Mouse (Mus musculus): ENCODE data around the gene Zfp37.
"Not testable (repeated sequence)": the region's sequence is repeated elsewhere in the genome, so short reads cannot be mapped to it uniquely, and the experiment has no call there.

Gene Zfp37

GRCm38 (mm10) chr4:62210035-62210434 lies 20.8 kb downstream of the Zfp37 start:
- DNase-seq (ENCODE audit: low spot score), result no peak

DNA sequence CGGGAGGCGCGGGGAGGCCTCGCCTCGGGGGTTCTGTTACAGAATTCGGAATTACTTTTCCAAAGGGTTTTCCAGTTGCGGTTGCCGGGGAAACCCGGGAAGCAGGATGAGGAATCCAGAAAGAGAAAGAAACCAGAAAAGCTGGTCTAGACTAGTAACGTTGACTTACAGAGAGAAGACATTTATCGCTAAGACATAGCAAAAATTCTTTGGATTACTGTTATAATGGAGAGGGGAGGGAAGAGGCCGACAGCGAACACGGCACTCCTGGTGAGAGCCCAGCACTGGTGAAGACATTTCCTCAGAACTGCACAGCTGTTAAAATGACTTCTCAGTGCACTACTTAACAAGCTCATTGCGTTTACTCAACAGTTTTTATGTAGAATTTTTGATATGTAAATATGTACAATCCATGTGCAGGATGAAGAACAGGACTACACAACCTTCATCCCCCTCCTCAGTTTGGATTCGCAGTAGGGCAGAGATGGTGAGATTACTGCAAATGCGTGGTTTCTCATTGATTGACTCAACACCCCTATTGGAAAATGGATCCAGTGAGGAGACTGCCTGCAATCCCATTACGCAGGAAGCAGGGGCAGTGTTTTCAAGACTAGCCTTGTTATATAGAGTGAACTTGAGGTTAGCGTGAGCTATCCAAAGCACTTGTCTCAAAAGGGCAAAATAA lies 22.0 kb downstream of the Zfp37 start:
- no peak for DNase-seq (ENCODE audit: low spot score)

- peak; percentile 87 for DNase-seq (ENCODE audit: low spot score)
Observed at GRCm38 (mm10) chr4:62207851-62208695, 22.8 kb downstream of the Zfp37 start.

DNA sequence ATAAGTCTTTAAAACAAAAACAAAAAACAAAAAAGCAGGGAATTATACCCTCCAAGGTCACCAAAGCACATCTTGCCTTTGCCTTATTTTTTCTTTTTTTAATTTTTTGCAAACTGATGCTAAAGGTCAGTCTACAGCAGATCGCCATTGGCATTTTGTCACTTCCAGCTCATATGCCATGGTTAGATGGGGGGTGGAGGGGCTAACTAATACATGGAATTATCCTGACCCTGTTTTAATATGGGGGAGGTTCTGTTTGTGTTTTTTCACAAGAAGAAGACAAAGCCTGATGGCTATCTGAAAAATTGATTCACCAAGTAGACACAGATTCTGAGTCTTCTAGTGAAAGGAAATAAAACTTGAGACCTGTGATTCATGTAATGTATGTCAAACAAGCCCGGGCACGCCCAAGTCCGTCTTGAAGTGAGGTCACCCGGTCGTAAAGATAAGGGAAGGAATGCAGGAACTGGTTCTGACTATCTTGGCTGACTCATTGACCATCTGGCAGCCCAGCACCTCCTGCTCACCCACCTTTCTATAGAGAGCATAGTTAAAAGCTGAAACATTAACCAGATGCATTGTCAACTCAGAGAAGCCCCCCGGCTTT lies 30.8 kb downstream of the Zfp37 start:
- DNase-seq (ENCODE audit: low spot score), result no peak

GRCm38 (mm10) chr4:62188778-62189177 lies 42.1 kb downstream of the Zfp37 start:
- DNase-seq (ENCODE audit: low spot score), result no peak

DNA sequence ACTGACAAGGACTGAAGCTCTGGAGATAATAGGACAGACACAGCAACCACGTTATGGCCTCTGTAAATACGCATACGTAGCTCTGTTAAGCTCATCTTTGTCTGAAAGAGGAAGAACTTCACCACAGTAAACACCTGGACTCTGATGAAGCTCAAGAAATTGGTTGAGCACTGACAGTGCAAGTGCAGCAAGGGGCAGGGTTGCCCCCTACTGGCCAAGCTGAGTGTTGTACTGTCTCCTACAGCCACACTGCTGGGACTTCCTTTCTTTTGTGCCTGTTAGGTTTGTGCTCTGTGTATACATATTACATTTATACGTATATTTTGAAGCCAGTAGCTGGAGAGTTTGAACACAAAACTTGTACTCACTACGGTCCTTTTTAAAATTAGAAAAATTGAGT lies 53.6 kb downstream of the Zfp37 start:
- no peak for DNase-seq (ENCODE audit: low spot score)

GRCm38 (mm10) chr4:62174471-62174870 lies 56.4 kb downstream of the Zfp37 start:
- no peak for DNase-seq (ENCODE audit: low spot score)

GRCm38 (mm10) chr4:62167636-62168035 lies 63.2 kb downstream of the Zfp37 start:
- not testable (repeated sequence) for DNase-seq (ENCODE audit: low spot score)

DNA sequence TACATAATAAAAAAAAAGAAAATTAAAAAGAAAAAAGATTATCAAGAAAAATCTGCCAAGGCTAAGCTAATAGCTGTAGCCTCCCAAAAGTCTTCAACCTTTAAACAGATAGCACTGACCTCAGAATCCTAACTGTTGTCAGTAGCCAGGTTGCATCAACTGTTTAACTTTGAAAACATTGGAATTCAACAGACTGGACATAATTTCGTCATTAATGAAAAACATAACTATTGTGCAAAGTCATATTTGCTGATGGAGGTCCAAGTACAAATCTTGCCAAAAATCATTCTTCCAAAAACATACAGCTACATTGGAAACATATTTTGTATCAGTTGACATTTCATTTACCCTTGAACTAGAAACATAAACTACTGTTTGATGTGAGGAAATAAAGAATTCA lies 72.4 kb downstream of the Zfp37 start:
- DNase-seq (ENCODE audit: low spot score), result no peak

GRCm38 (mm10) chr4:62150811-62151210 lies 80.0 kb downstream of the Zfp37 start, which contains the start of gene Mup21:
TSS of gene Mup21 (minus strand) at chr4:62150863.
- DNase-seq (ENCODE audit: low spot score), result no peak

Data from lung, postnatal 25 days (tissue).